Mouse (Mus musculus) spleen, postnatal 10 days (tissue): ENCODE data around the gene Sh2d1b1.

ENCODE experiments used
- DNase-seq, 2 experiments: peaks; one replicate each; pipeline ENCODE4 v3.0.0; 2021 to 2022; ENCODE audit warnings: low spot score in 2 of 2

Sh2d1b1 gene

DNA sequence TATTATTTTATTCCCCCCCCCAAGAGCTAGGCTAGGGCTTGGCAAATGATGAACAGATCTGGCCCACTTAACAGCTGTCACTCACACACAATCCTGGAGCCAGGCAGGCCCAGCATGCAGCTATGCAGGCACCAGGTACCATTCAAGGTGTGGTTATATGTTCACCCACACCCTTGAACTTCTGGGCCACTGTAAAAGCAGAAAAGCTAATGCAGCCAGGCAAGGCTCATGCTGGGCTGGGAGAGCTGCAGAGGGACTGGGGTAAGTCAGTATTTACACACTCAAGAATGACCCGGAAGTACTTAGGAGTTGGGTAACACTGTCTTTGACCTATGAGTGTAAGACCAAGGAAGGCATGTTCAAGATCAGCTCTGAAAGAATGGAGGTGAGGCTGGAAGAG lies 47.2 kb downstream of the Sh2d1b1 start:
- DNase-seq, result no peak

DNA sequence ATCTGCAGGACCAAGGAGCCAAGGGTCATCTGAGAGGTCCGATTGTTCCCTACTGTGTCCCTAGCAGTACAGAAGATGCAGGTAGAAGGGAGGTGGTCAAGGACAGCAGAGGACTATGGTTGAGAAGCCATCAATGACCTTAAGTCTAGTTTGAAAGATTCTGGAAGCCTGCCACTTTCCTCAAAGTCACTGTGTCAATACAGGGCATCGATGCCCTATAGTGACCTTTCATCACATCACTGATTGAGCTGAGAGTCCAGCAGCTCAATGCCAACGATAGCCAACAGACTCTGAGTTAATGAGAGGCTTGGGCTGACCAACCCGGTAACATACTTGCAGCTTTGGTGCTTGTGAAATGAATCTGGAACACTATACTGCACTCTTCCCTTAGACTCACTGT lies 48.2 kb downstream of the Sh2d1b1 start:
- DNase-seq, result no peak

DNA sequence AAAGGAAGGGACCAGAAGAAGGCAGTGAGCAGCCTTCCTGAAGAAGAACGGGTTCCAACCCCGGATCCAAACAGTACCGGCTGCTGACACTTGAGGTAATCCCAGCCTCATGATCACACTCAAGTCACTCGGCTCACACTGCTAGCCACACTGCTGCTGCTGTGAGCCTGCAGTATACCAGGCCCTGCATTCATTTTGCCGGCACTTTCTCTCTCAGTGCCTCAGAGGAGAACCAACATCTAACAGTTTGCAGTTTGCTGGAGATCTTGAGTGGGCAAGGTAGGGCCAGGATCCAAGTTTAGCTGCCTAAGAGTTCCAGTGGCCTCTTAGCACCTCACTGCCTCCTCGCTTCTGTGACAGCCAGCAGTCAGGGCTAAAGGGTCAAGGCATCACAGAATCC lies 54.8 kb downstream of the Sh2d1b1 start:
- no peak for DNase-seq

DNA sequence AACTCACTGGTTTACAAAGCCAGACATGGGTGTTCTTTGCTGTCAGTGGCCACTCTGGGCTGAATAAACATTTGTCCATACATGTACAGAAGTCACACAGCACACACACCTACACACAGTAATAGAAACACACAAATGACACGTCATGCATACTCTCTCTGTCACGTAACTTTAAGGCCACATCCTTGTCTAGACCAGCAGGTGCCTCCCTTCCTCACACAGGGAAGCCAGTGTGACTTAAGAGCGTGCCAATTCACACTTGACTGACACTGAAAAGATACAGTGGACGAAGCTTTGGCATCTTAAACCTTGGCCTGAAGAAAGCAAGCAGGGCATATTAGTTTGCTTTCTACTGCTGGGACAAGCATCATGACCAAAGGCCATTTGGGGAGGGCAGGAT lies 55.7 kb downstream of the Sh2d1b1 start:
- DNase-seq, result no peak
